Mouse (Mus musculus) neural tube, embryonic 15.5 days (tissue): ENCODE measurements around the gene Ly6g6c. TPM values are rescaled to one million over a fixed set of nuclear protein-coding genes. Genes with fewer than 3 reads are reported as not detected.
A peak's percentile ranks its signal among the peaks of the same experiment; 100 is the strongest.

Experiments
- ATAC-seq: fragments of 200-750 bp; cut with Nextera tagmentation; 2 replicates; pipeline ENCODE4 v1.8.0; 2017; ENCODE audit warnings: mild to moderate bottlenecking, moderate TSS enrichment, moderate library complexity; ENCODE audit not compliant: low FRiP score
- H3K27ac ChIP-seq: fragments of 300-500 bp; sonication (generic); replicated peaks from 2 replicates; pipeline ENCODE4 v1.5.1; 2015; ENCODE audit warnings: mild to moderate bottlenecking, inconsistent platforms
- H3K27me3 ChIP-seq: fragments of 300-500 bp; sonication (generic); replicated peaks from 2 replicates; pipeline ENCODE4 v1.6.1; 2015; ENCODE audit warnings: inconsistent platforms
- H3K36me3 ChIP-seq: fragments of 300-500 bp; sonication (generic); 2 replicates; pipeline ENCODE4 v1.6.1; 2015; ENCODE audit warnings: inconsistent platforms
- H3K4me1 ChIP-seq: fragments of 300-500 bp; sonication (generic); 2 replicates; pipeline ENCODE4 v1.6.1; 2015; ENCODE audit warnings: inconsistent platforms
- H3K4me2 ChIP-seq: fragments of 300-500 bp; sonication (generic); 2 replicates; pipeline ENCODE4 v1.6.1; 2015; ENCODE audit warnings: inconsistent platforms, mild to moderate bottlenecking, moderate library complexity
- H3K4me3 ChIP-seq: fragments of 300-500 bp; sonication (generic); replicated peaks from 2 replicates; pipeline ENCODE4 v1.5.1; 2015; ENCODE audit warnings: mild to moderate bottlenecking, inconsistent platforms
- H3K9ac ChIP-seq: fragments of 300-500 bp; sonication (generic); replicated peaks from 2 replicates; pipeline ENCODE4 v1.6.1; 2015; ENCODE audit warnings: mild to moderate bottlenecking, inconsistent platforms
- H3K9me3 ChIP-seq: fragments of 300-500 bp; sonication (generic); replicated peaks from 2 replicates; pipeline ENCODE4 v1.6.1; 2016; ENCODE audit warnings: inconsistent platforms
- WGBS: fragments of 180-500 bp; shearing (Covaris S2); methylation state at CpG from one replicate; pipeline ENCODE4 v1.1.7; 2015; ENCODE audit warnings: mixed read lengths; 5-methylcytosine and 5-hydroxymethylcytosine counted together
- polyA plus RNA-seq: library from polyadenylated mRNA; unstranded; fragments of >200 nt; fragmentation: Nextera tagmentation; extraction: Ambion mirVana; gene quantifications from 2 replicates; pipeline ENCODE4 v1.2.1, GENCODE M21; 2015

Gene Ly6g6c
- polyA plus RNA-seq, 1 experiment from 2014 or later: not detected

DNA sequence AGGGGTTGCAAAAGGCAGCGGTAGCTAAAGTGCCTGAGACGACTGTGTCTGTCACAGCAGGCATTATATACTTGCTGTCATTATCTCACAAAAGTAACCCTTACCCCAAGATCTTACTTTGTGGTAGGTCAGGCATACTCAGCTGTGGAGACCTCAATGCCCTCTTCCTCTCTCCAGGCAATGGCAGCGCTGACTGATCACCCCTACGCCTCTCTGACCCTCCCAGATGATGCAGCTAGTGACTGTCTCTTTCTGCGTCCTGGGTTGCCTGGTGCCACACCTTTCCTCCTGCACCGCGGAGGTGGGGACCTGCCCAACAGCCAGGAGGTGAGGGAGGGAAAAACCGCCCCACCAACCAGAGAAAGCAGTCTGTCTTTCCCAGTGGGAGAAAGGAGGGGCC is 3.9 kb upstream of the Ly6g6c start:
- peaks cover 30% of the 10 kb centered on the region for H3K27me3 ChIP-seq
- H3K4me1 ChIP-seq: peaks cover 44% of the 10 kb centered on the region
- peaks cover 16% of the 10 kb centered on the region for H3K36me3 ChIP-seq
- no peak for ATAC-seq
- H3K4me2 ChIP-seq: peak overlapping the region; percentile 15; the same call in 1 of the 2 replicates
- H3K27ac ChIP-seq: no peak overlapping the region
- peak overlapping the region; percentile 79; the same call in 1 of the 2 replicates for H3K4me3 ChIP-seq
- no peak overlapping the region for H3K9ac ChIP-seq
- no peaks in the 10 kb centered on the region for H3K9me3 ChIP-seq
- WGBS: 82% methylated on average over 8 of the region's 8 CpGs

DNA sequence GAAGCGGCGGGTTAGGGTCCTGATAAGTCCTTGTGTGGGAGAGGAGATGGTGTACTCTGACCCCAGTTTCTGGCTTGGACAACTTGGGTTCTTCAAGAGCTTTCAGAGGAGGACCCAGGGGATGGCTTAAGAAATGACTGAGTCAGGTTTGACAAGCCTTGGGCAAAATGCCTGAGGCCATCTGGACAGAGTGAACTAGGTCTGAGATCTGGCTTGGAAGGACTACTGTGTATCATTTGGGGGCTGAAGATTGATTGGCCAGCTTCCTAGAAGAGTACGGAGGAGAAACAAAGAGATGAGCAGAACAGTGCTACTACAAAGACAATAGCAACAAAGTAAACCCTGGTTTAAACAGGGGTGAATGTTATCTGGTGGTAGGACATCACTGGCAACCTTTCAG is 1.7 kb upstream of the Ly6g6c start:
- Histone ChIP-seq H3K27ac (no peak overlapping the region), H3K36me3 (peaks cover 16% of the 10 kb centered on the region), H3K4me1 (peaks cover 38% of the 10 kb centered on the region), H3K4me2 (no peak overlapping the region), H3K4me3 (no peak overlapping the region), H3K27me3 (peaks cover 45% of the 10 kb centered on the region), H3K9ac (no peak overlapping the region), H3K9me3 (no peaks in the 10 kb centered on the region)
- no peak for ATAC-seq
- WGBS: 89% methylated on average over 3 of the region's 3 CpGs

DNA sequence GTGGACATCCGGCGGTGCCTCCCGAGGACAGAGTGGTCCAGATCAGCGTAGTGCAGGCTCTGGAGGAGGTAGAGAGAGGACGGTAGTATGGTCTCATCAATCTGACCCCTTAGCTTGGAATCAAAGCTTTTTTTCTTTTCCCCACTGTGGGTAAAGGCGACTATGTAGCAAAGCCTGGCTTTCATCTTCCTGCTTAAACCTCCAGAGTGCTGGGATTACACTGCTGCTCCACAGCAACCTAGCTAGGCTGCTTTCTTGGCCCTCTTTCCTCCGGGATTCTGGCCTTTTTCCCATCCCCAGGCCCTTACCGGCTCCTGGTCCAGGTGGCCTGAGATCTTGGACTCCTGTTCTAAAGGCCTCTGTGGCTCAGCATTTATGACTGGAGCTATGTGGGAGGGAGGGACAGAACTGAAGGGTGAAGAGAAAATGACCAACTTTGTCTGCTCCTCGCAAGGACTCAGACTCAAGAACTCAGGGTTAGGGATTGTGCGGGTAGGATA is 760 bp upstream of the Ly6g6c start:
- Histone ChIP-seq H3K4me1 (peaks cover 34% of the 10 kb centered on the region), H3K9me3 (no peaks in the 10 kb centered on the region), H3K27me3 (peaks cover 45% of the 10 kb centered on the region), H3K36me3 (peaks cover 16% of the 10 kb centered on the region), H3K4me2 (peak overlapping the region; percentile 55), H3K4me3 (no peak overlapping the region), H3K9ac (no peak overlapping the region), H3K27ac (no peak overlapping the region)
- ATAC-seq: no peak
- 32% methylated on average over 10 of the region's 10 CpGs for WGBS

DNA sequence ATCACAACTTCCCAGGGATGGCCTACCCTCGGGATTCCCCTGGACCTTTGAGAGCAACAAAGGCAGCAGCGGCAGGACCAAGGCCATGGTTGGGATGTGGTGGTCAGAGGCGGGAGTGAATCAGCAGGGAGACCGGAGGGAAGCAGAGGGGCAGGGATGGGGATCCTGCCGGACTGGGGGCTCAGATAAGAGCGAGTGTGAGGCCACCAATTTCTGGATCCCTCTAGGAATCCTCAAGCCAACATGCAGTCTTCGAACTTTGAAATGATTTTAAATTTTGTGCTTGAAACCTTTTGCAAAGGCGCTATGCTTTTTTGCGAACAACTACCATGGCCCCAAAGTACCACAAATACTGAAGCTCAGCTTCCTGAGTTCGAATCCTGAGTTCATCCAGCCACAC is 896 bp downstream of the Ly6g6c start, which contains the start of gene Mpig6b:
TSS of gene Mpig6b (minus strand) at position 101 of the 400 bp plus-strand sequence.
- whole genome bisulfite sequencing: 49% methylated on average over 10 of the region's 10 CpGs
- no peak within 1 kb of the TSS for H3K9ac ChIP-seq
- no peak within 1 kb of the TSS for H3K27ac ChIP-seq
- H3K9me3 ChIP-seq: no peaks in the 10 kb centered on the region
- peak within 1 kb of the TSS; percentile 21 for H3K4me3 ChIP-seq
- H3K4me2 ChIP-seq: peak within 1 kb of the TSS; percentile 55
- ATAC-seq: no peak
- peaks cover 19% of the 10 kb centered on the region for H3K4me1 ChIP-seq
- H3K27me3 ChIP-seq: peaks cover 45% of the 10 kb centered on the region
- H3K36me3 ChIP-seq: peaks cover 10% of the 10 kb centered on the region

DNA sequence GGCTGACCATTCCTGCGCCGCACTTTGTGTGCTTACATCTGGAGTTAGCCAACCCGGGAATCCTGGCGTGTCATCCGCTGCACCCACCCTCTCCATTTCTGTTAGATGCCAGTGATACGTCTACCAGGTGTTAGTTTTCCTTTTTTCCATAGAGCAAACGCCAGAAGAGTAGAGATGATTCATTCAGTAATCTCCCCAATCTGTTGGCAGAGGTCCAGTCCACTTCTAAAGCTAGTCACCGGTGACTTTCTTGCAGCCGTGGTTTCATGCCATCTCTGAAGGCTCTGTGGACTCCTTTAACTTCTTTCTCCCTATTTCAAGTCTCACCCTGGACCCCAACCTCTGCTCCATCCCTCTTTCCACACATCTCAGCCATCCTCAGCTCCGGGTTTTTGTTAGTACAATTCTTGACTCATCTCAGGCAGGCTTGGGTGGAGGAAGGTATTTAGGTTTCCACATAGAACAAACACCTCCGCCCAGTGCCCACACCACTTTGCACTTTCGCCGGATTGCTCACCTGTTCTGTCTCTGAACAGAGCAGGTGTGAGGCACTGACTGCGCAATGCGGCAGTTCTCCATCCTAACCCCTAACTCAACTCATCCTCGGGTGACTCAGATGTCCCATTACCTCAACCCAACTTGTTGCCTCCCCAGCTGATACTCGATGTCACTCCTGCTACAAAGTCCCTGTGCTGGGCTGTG is 3.2 kb downstream of the Ly6g6c start:
- H3K4me1 ChIP-seq: peaks cover 16% of the 10 kb centered on the region
- no peak overlapping the region for H3K27ac ChIP-seq
- no peak for ATAC-seq
- H3K9ac ChIP-seq: no peak overlapping the region
- no peaks in the 10 kb centered on the region for H3K36me3 ChIP-seq
- no peak overlapping the region for H3K4me3 ChIP-seq
- H3K9me3 ChIP-seq: no peaks in the 10 kb centered on the region
- no peak overlapping the region for H3K4me2 ChIP-seq
- WGBS: 87% methylated on average over 17 of the region's 17 CpGs
- H3K27me3 ChIP-seq: peaks cover 43% of the 10 kb centered on the region

DNA sequence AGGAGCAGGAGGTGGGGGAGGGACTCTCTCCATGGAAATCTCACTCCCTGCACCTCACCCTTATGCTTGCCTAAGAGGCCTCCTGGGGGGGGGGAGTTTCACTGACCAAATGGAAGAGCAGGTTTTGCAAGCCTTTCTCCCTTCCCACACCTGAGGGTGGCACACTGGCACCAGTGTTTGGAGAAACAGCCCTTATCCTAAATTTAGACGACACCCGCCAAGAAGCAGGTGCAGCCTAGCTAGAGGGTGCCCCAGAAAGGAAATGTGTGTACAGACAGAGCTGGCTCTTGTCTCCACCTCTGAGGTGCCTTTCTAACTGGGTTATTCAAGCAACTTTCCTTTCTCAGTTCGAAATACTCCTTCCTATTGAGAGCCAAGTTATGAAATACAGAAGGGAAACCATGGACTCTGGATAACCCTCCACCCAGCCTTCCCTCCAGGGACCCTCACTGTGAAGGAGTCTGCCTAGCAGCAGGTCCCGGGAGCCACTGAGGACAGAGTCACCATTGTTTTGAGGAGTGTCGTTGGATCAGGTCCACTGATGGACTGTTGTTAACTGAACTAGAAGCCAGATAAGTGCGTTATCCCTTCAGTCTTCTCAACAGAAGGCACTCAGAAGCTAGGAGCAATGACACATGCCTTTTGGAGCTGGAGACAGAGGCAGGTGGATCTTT is 5.5 kb downstream of the Ly6g6c start:
- Histone ChIP-seq H3K27ac (no peak overlapping the region), H3K4me3 (no peak overlapping the region), H3K36me3 (no peaks in the 10 kb centered on the region), H3K27me3 (peaks cover 22% of the 10 kb centered on the region), H3K9ac (no peak overlapping the region), H3K9me3 (no peaks in the 10 kb centered on the region), H3K4me1 (peaks cover under 1% of the 10 kb centered on the region; the same call in 1 of the 2 replicates), H3K4me2 (no peak overlapping the region)
- 61% methylated on average over 6 of the region's 6 CpGs for WGBS
- no peak for ATAC-seq

DNA sequence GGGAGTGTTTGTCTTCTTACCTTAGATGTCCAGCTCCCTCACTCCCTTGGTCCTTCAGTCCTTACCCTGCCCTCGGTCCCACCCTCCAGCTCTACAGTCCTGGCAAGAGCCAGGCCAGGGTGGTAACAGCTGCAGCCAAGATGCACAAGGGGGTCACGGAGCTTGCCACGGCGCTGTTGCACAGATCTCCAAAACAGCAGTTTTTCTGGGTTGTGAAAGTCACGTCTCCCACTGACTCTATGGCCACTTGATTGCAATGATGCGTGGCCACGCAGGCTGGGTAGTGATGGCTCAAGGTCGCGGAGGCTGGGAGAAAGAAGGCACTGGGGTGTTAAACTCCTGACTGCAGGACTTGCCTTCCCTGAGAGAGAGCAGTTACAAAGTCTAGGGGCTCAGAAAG is 6.3 kb downstream of the Ly6g6c start:
- no peaks in the 10 kb centered on the region for H3K36me3 ChIP-seq
- no peaks in the 10 kb centered on the region for H3K4me1 ChIP-seq
- peaks cover 14% of the 10 kb centered on the region for H3K27me3 ChIP-seq
- no peaks in the 10 kb centered on the region for H3K9me3 ChIP-seq
- no peak overlapping the region for H3K27ac ChIP-seq
- no peak for ATAC-seq
- no peak overlapping the region for H3K9ac ChIP-seq
- no peak overlapping the region for H3K4me3 ChIP-seq
- H3K4me2 ChIP-seq: no peak overlapping the region
- 80% methylated on average over 9 of the region's 9 CpGs for WGBS

DNA sequence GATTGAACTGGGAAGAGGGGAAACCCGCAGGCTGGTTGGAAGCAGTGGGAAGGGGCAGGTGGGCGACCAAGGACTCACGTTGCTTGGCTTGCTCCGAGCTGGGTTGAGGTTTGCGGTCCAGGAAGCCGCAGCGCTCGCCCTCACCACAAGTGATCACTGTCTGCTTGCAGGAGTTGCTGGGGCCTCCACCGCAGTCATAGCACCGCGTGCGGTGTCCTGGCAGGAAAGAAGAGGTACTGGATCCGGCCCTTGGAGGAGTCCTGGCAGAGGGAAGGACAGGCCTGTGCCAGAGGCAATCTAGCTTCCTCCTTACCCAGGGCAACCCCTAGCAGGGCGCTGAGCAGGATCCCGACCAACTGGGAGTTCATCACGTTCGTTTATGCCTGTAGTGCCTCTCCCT is 8.9 kb downstream of the Ly6g6c start:
- no peaks in the 10 kb centered on the region for H3K36me3 ChIP-seq
- no peak overlapping the region for H3K4me2 ChIP-seq
- WGBS: 40% methylated on average over 17 of the region's 17 CpGs
- H3K9ac ChIP-seq: no peak overlapping the region
- peaks cover 15% of the 10 kb centered on the region for H3K4me1 ChIP-seq
- no peak overlapping the region for H3K27ac ChIP-seq
- no peak for ATAC-seq
- no peaks in the 10 kb centered on the region for H3K27me3 ChIP-seq
- no peak overlapping the region for H3K4me3 ChIP-seq
- H3K9me3 ChIP-seq: no peaks in the 10 kb centered on the region

DNA sequence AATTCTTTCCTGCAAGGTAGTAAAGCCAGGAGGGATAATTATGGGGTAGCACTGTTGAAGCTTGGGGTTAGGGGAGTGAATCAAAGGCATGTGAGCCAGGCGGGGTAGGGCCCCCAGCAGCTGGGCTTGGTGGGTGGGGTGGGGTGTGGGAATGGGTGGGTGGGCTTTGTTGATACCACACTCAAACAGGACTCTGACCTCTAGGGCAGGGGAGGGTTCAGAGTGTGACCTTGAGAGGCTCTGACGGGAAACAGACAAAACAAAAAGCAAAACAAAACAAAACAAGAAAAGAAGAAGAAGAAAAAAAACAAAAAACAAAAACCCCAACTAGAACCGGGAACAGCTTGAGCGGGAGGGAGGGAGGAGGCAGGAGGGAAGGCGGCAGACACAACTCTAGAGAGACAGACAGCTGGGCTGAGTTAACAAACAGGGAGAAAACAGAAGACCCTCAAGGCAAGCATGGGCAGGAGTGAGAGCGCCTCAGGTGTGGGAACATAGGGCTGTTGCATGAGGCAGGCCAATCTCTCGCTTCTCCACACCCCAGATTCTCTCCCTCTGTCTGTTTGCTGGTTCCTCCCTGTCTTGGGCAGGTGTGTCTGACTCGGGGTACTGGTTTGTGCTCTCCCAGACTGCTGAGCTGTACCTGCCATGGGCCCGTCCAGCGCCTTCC is 11.5 kb downstream of the Ly6g6c start, which contains the start of gene Ly6g6e:
TSS of gene Ly6g6e (plus strand) at position 396 of the 670 bp plus-strand sequence.
- 25% methylated on average over 10 of the region's 10 CpGs for WGBS
- ATAC-seq: no peak
- Histone ChIP-seq H3K9me3 (no peaks in the 10 kb centered on the region), H3K4me3 (peak within 1 kb of the TSS; percentile 21), H3K9ac (0 out of 2 replicates have a peak within 1 kb of the TSS, but pooled peaks have one; percentile 14), H3K36me3 (no peaks in the 10 kb centered on the region), H3K27ac (no peak within 1 kb of the TSS), H3K4me1 (peaks cover 15% of the 10 kb centered on the region), H3K4me2 (peak within 1 kb of the TSS; percentile 49), H3K27me3 (no peaks in the 10 kb centered on the region)

DNA sequence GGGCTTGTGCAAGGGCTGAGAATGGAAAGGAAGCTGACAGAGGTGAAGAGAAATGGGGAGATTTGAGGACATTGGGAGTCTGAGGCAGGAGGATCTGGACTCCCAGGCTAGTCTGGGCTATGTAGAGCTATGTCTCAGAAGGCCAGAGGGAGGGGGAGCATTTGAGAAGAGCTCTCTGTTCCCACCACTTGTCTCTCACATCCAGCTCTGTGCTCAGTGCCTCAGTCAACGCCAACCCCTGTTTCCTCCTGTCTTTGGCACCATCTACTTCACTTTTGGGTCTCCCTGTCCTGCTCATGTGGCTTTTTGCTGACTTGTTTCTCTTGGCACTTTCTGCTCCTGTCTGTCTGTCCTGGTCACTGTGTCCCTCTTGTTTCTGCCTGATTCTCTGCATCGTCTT is 12.1 kb downstream of the Ly6g6c start:
- Histone ChIP-seq H3K27me3 (no peaks in the 10 kb centered on the region), H3K4me1 (peaks cover 15% of the 10 kb centered on the region), H3K9ac (0 out of 2 replicates have a peak overlapping the region, but pooled peaks have one; percentile 14), H3K27ac (no peak overlapping the region), H3K36me3 (no peaks in the 10 kb centered on the region), H3K4me2 (peak overlapping the region; percentile 49), H3K4me3 (peak overlapping the region; percentile 21; the same call in 1 of the 2 replicates), H3K9me3 (no peaks in the 10 kb centered on the region)
- ATAC-seq: peak; percentile 22; the same call in 1 of the 2 replicates
- 19% methylated on average over 2 of the region's 2 CpGs for WGBS

DNA sequence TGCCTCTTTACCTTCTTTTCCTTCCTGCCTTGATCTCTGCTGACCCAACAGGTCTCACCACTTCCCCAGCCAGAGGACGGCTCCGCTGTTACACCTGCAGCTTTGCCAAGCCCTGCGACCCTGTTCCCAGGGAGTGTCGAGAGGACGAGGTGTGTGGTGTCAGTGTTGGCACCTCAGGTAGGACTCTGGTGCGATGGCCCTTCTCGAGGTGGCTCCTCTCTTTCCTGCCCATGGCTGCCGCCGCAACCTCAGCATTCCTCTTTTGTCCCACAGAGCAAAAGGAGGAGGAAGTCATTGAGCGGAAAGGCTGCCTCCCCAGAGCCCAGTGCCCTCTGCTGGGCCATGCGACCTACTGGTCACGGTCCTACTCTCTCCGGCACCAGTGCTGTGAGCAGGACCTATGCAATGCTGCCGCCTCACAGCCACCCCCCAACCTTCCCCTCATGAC is 12.6 kb downstream of the Ly6g6c start, which contains the start of gene Ly6g6d:
TSS of gene Ly6g6d (minus strand) at position 280 of the 448 bp plus-strand sequence.
- Histone ChIP-seq H3K27ac (no peak within 1 kb of the TSS), H3K4me3 (peak within 1 kb of the TSS; percentile 21), H3K4me1 (peaks cover 15% of the 10 kb centered on the region), H3K4me2 (peak within 1 kb of the TSS; percentile 49), H3K36me3 (no peaks in the 10 kb centered on the region), H3K9ac (0 out of 2 replicates have a peak within 1 kb of the TSS, but pooled peaks have one; percentile 14), H3K9me3 (no peaks in the 10 kb centered on the region), H3K27me3 (no peaks in the 10 kb centered on the region)
- peak; percentile 52; the same call in 1 of the 2 replicates for ATAC-seq
- 8% methylated on average over 14 of the region's 14 CpGs for WGBS
